Mouse (Mus musculus) thymus, adult 2 months (tissue): Measurements from ENCODE around the gene Ocel1.

Experiments used
- CTCF ChIP-seq: fragments of 200-500 bp; IDR thresholded peaks from 2 replicates; pipeline ENCODE4 v1.5.1; 2012; ENCODE audit warnings: mild to moderate bottlenecking, control low read depth, low read length, moderate library complexity, borderline replicate concordance; ENCODE audit not compliant: control insufficient read depth, poor library complexity, insufficient read depth; ENCODE audit errors: extremely low read depth
- POLR2A ChIP-seq: fragments of 200-500 bp; IDR thresholded peaks from 2 replicates; pipeline ENCODE4 v1.6.1; 2012; ENCODE audit warnings: mild to moderate bottlenecking, low read length, control low read depth, moderate library complexity; ENCODE audit not compliant: control insufficient read depth, poor library complexity, insufficient read depth; ENCODE audit errors: extremely low read depth

- TF ChIP-seq POLR2A (no peak), CTCF (no peak)
Observed at GRCm38 (mm10) chr8:71403107-71403885, 32.2 kb downstream of the Ocel1 start.
